Mouse (Mus musculus): ENCODE results near the gene Gm28048.
A peak's percentile ranks its signal among the peaks of the same experiment; 100 is the strongest.

- TF ChIP-seq EP300 (IDR thresholded peaks at IDR 0.05; ENCODE audit: low read depth) (no peak), CTCF (IDR thresholded peaks at IDR 0.05; ENCODE audit: low read depth) (peak; percentile 53)
Observed at GRCm38 (mm10) chr11:22950131-22950530, 31.8 kb downstream of the Gm28048 start.

Data from liver, embryonic 14.5 days (tissue).